Mouse (Mus musculus) megakaryocyte progenitor cell, adult 5-6 weeks (primary cell): ENCODE data around the gene Inmt. TPM values are rescaled to one million over a fixed set of nuclear protein-coding genes. Genes with fewer than 3 reads are reported as not detected.

Experiments
- ATAC-seq: replicated peaks from 2 replicates; pipeline ENCODE4 v1.8.0; 2016; ENCODE audit warnings: mild to moderate bottlenecking, moderate TSS enrichment, inconsistent platforms; ENCODE audit not compliant: poor library complexity
- total RNA-seq, 2 experiments: library from RNA; stranded (forward) in 1 of 2; stranded (reverse) in 1 of 2; fragments of 157-497, 149-512 nt in 1 of 2; fragments of 200-1000 nt in 1 of 2; gene quantifications; 2 replicates each; pipeline versions ENCODE4 v1.2.3 to v1.2.4; 2015 to 2017

The Inmt gene
- total RNA-seq, 2 experiments from 2014 or later, result not detected

DNA sequence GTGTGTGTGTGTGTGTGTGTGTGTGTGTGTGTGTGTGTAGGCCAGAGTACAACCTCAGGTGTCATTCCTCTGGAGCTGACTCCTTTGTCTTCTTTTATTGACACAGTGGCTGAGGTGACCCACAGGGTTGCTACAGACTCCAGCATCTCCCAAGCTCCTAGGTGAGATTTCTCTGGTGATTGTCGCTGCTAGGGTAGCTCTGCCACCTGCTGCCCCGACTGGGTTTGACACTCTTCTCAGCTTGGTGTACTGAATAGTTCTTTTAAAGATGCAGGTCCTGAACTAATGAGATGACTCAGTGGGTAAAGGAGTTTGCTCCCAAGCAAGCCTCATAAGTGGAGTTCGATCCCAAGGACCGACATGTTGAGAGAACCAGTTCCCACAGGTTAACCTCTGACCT lies 3.2 kb downstream of the Inmt start:
- no peak for ATAC-seq

DNA sequence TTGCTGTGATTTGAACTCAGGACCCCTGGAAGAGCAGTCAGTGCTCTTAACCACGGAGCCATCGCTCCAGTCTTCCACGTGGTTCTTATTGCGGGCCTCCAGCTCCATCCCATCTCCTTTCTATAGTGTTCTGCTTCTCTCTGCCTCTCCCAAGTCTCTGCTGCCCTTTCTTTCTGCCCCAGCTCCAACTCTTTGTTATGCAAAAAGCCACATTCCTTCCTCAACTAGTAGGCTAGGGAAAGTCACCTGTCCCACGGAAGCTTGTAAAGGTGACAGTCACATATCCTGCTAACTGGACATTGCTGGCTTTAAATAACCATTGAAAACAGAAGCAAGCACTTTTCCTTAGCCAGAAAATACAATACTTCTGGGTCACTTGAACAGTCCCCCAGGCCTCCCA lies 5.0 kb downstream of the Inmt start:
- ATAC-seq, result no peak

DNA sequence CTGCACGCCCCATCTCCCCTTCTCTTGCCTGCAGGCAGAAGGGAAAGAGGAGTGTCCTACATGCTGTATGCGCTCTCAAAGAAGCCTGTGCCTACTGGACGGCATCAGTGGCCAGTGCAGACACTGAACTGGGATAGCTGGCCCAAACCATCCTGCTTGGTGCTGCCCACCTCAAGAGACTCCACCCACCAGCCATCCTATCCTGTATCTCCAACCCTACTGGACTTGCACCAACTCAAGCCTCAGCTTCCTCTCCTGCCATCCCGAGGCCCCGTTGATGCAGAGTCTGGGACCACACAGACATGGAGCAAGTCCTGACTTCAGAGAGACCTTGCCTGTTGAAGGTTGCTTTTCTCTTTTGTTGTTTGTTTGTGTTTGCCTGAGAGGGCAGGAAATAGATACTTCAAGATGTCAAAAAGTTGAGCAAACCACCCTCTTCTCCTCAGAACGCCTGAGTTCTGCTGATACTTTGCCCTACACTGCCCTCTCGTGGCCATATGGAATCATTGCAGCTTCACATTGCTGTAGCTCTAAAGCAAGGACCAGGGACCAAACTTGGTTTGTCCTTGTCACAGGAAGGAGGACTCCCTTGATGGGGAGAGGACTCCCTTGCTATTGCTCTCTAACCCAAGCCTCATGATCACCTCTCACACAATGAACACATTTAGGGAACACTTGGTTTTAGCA lies 7.9 kb downstream of the Inmt start:
- ATAC-seq, result peak; percentile 93

DNA sequence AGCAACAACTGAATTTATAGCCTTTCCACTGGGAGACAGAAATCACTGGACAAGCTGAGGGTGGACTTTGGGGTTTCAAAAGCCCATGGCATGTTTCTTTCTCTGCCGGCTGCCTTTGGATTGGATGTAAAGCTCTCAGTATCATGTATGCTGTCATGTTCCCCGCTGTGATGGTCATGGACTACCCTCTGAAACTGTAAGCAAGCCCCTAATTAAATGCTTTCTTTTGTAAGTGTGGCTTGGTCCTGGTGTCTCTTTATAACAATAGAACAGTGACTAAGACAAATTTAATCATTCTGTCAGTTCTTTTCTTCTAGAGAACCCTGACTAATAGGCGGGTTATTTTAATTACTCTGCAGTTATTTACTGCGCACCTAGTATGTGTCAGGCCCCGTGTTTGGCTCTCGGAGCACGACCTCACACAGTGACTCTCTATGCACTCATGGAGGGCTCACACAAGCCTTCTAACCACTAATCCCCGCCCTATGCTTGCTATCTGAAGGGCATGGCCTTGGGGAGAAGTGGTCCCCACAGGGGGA lies 11.7 kb downstream of the Inmt start:
- no peak for ATAC-seq

DNA sequence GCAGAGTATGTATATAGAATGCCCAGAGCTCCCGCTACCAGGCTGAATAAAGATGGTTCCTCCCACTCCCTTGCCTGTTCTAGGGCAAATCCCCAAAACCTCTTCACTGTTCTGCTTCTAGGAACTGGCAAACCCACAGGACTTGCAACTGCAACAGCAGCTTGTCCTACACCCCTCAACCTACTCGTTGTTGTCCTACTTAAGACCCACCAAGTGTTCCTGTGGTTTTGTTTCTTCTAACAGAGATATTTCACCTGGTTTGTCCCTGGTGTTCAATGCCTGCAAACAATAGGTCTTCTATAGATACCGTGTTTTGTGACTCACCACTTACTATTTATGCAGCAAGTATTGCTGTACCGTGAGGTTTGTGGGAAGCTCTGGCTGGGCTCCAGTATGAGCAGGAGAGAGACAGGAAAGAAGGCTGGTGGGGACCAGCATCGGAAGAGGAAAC lies 13.5 kb downstream of the Inmt start:
- no peak for ATAC-seq

DNA sequence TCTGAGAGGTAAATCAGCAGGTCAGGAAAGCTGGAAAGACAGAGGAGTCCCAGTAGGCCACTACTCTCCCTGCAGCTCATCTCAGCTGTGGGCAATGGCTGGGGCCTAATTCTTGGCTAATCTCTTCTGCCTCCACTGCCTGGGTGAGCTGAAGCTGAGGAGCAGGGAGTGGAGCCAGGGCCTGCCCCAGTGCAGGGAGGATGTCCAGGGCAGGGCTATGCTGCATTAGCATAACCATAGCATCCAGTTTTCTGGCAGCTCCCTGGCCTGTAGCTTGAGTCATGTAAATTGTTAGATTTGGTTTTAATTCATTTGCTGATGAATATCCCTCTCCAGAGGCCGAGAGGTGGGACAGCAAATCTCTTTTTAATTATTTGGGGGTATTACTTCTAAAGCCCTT lies 15.6 kb downstream of the Inmt start:
- ATAC-seq, result no peak

DNA sequence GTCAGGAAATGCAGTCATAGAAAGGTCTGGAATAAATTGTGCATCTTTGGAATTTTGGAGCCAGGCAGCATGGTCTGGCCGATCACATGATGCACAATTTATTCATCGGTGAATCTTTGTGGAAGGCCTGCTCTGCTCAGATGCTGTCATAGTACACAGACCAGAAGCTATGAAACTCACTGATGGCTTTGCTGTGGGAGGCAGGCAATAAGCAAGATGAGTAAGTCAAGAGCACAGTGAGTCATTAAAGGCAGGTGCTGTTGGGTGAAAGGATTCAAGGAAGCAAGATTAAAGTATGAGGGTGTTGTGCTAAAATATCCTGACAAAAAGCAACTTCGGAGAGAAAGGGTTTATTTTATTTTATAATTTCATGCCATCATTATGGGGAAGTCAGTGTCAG lies 22.6 kb downstream of the Inmt start:
- ATAC-seq, result no peak

DNA sequence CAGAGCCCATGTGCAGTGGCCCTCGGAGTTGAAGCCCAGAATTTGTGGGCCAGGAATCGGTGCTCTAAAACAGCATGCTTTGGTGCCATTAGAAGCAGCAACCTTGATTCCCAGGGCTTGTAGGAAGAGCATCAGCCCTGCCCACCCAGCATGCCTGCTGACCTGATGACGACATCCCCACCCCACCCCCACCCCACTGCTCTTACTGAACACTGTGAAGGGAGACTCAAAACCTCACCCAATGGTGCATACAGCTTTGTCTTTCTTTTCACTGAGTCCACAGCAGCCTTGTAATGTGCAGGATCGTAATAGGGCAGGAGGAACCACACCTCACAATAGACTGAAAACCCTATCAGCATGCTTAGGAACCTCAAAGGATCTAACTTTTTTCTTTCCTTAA lies 28.7 kb downstream of the Inmt start:
- no peak for ATAC-seq

DNA sequence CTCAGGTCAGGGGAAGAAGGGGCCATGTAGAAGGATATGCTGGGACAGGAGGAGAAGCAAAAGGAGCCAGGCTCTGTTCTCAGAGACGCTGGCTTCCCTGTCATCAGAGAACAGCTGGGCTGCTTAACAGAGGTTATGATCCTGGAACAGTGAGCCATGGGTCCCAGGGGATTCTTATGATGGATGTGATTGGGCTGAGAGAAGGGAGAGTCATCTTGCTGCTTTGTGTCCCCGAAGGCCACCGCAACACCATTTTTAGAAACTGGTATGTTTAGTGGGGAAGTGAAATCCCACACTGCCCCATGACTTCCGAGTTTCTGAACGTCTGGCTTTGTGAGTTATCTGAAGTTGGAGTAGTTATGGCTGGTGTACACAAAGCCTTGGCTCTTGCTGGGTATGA lies 29.6 kb downstream of the Inmt start:
- ATAC-seq, result no peak

DNA sequence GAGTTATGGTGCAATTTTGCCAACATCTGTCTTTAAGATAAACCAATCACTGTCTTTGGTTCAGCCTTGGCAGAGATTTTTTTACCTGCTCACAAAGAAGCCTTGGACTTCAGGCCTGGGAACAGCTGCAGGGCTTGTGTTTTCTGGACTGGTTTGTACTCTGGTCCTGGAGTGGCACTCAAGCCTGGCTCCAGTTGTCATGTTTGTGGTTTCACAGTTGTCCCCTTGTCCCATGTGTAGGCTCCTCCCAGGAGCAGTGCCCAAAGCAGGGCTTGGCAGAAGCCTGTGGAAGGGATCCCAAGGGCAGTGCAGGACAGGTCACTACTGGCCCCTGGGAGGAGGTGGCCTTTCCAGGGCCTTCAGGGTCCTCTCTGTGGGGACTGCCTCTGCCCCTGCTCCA lies 36.5 kb downstream of the Inmt start:
- ATAC-seq, result no peak

DNA sequence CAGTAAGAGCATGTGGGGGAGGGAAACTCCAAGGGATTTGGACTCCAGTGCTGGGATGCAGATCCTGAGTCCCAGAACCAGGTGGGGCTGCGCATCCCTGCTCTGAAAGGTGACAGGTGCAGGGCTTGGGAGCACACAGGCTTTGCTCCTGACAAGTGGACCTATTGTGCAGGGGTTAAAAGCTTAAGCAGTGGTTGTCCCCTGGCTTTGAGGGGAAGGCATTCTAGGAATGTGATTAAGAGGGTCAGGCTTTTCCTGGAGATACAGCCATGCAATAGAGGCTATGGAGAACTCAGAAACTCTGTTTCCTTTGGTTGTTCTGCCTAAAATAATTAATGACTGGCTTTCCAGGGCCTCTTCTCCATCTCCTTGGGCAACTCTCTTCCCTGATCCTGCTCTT lies 41.4 kb downstream of the Inmt start:
- no peak for ATAC-seq

DNA sequence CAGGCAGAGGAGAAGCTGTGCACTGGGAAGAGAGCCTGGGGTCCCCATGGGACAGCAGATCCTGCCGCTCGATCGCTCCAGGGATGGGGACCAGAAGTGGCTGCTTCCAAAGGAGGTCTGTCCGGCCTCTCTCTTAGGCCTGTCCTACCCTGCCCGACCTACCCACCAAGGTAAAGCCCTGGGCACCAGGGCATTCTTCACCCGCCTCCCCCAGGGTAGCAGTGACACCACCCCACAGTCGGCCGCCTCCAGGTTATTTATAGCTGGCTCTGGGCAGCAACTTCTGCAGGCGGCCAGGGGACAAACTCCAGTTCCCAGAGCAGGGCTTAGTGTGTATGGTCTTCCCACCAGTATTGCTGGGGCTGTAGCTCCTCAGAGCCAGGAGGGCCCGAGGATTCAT lies 42.0 kb downstream of the Inmt start, which contains the start of gene Crhr2:
Crhr2 (minus strand) TSS at position 223 of the 400 bp plus-strand sequence.
- ATAC-seq, result no peak

DNA sequence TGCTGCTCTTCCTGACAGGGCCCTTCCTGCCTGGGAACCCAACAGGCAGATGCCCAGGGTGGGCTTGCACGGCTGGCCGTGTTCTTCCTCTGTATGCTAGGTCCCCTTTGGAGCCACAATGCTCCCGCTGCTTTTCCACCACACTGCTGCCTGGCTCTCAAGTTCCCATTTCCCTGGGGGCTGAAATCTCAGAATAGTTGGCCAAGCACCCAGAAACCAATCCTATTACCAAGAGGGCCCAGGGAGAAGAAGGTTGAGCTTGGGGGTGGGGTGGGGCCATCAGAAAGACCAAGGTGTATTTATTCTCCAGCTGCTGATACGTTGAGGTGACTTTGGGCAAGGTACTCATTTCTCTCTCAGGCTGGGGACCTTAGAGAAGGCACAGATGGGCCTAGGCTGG lies 43.5 kb downstream of the Inmt start:
- ATAC-seq, result no peak

DNA sequence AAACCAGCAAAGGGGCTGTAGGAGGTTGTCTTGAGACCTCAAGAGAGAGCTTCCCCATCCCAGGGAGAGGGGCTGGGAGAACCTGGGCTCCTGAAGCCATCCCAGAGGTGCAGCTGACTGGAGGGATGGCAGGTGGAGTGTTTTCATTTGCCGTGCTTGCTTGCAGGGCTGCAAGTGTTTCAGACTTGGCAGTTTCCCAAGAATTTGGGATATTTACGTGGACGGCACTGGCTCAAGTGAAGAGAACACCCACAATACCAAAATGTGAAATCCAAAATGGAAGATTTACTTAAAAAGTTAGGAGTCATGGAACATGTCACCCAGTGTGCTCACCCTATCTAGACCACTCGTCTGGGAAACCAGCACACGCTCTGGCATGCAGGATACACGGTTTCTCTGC lies 44.2 kb downstream of the Inmt start:
- no peak for ATAC-seq

DNA sequence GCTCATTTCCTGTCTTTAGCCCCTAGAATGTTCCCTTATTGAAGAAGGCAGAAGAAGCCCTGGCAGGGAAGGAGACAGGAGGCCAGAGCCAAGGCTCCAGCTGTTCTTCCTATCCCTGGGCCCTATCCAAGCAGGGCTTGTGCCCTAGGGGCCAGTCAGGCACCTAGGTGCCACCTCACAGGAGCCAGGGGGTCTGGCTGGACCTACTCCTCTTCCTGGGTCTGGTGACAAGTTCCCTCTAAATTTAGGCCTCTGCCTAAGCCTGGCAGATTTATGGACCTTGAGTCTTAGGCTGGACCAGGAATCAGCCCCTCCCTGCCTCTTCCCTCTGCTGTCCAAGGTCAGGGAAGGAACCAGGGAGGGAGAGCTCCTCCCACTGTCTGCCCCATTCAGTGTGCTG lies 46.5 kb downstream of the Inmt start:
- no peak for ATAC-seq

DNA sequence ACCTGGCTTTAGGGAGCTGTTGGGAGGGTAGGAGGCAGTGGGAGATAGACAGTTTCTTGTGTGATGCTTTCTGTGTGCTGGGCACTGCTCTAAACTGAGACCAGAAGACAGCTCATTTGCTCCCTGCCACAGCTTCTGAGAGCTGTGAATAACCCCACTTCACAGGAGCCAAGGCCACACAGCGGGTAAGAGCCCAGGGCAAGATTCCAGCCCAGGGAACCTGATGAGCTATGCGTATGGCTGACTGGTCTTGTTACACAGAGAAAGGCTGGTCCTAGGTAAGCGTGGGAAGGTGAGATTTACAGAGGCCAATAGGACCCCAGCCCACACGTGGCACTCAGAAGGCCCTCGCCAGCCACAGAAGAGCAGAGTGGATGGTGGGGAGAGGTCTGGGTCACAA lies 48.3 kb downstream of the Inmt start:
- no peak for ATAC-seq

DNA sequence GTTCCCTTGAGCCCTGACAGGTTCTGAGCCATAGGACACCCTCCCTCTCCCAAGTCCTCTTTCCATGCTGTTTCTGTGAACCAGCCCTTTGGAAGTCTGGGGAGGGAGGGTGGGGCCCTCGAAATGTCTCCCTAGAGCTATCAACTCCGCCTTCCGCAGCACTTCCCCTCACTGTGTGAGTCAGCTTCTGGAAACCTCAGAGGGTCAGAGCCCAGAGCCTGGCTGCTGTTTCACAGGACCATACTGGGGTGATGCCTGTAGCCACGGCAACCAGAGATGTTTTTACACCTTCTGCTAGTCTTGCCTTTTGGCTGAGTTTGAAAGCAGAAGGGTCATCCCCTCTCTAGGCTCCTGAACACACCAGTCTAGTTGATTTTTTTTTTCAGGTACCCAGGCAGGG lies 51.8 kb downstream of the Inmt start:
- 0 out of 2 replicates have a peak, but pooled peaks have one; percentile 29 for ATAC-seq

Other genes starting within 250 kb of the Inmt start
- 6.2 TPM in 2 replicates for gene Nod1, start 202.4 kb downstream of the Inmt start, total RNA-seq (2015)
- 4.6 and 5.2 TPM in 2 replicates for gene Nod1, start 202.4 kb downstream of the Inmt start, total RNA-seq (2017)
- gene Ggct, start 182.1 kb downstream of the Inmt start, total RNA-seq (2015), result 12.5 and 13.5 TPM in 2 replicates
- gene Ggct, start 182.1 kb downstream of the Inmt start, total RNA-seq (2017), result 25.1 and 31.1 TPM in 2 replicates
- gene Gars, start 137.0 kb downstream of the Inmt start, total RNA-seq (2015), result 56.7 and 57.1 TPM in 2 replicates
- 118 and 130 TPM in 2 replicates for gene Gars, start 137.0 kb downstream of the Inmt start, total RNA-seq (2017)
- gene Crhr2, start 42.0 kb downstream of the Inmt start, total RNA-seq (2015), result not detected in 2 replicates
- gene Crhr2, start 42.0 kb downstream of the Inmt start, total RNA-seq (2017), result not detected in 2 replicates
- gene Mindy4, start 28.3 kb upstream of the Inmt start, total RNA-seq (2015), result 2.0 and 3.0 TPM in 2 replicates
- 4.6 and 5.7 TPM in 2 replicates for gene Mindy4, start 28.3 kb upstream of the Inmt start, total RNA-seq (2017)
- gene Aqp1, start 161.4 kb upstream of the Inmt start, total RNA-seq (2015), result 15.4 and 24.8 TPM in 2 replicates
- gene Aqp1, start 161.4 kb upstream of the Inmt start, total RNA-seq (2017), result 29.3 and 51.0 TPM in 2 replicates
- not detected in 2 replicates for gene Ghrhr, start 201.3 kb upstream of the Inmt start, total RNA-seq (2015)
- not detected in 2 replicates for gene Ghrhr, start 201.3 kb upstream of the Inmt start, total RNA-seq (2017)